Mouse (Mus musculus) kidney, embryonic 15.5 days (tissue): Measurements from ENCODE around the gene Defb43. TPM values are rescaled to one million over a fixed set of nuclear protein-coding genes. Genes with fewer than 3 reads are reported as not detected.

Source experiments
- polyA plus RNA-seq: library from polyadenylated mRNA; unstranded; fragments of >200 nt; fragmentation: Nextera tagmentation; extraction: Ambion mirVana; gene quantifications from 2 replicates; pipeline ENCODE4 v1.2.1, GENCODE M21; 2015

Gene Defb43
- polyA plus RNA-seq, 1 experiment from 2014 or later, result not detected

Other genes with a start within 250 kb of the Defb43 start
- 7.3 and 7.9 TPM in 2 replicates for gene Wdfy2, start 174.1 kb upstream of the Defb43 start, polyA plus RNA-seq
- not detected in 2 replicates for gene Defb48, start 27.3 kb upstream of the Defb43 start, polyA plus RNA-seq
- not detected in 2 replicates for gene Defb47, start 13.7 kb upstream of the Defb43 start, polyA plus RNA-seq
- gene Defb42, start 35.2 kb downstream of the Defb43 start, polyA plus RNA-seq, result 1.6 TPM in 2 replicates
- gene Defb30, start 38.2 kb downstream of the Defb43 start, polyA plus RNA-seq, result not detected in 2 replicates